Mouse (Mus musculus) CD8-positive naive resting alpha-beta T cell, adult 2 months (primary cell): ENCODE results near the gene Ptprd.
"Not testable (repeated sequence)": the region's sequence is repeated elsewhere in the genome, so short reads cannot be mapped to it uniquely, and the experiment has no call there.

Source experiments
- DNase-seq, 2 experiments: peaks; one replicate each; pipeline ENCODE4 v3.0.0; 2022; ENCODE audit warnings: low read depth in 2 of 2, low spot score in 2 of 2

Gene Ptprd

GRCm38 (mm10) chr4:77961711-77962110, 250.1 kb downstream of the Ptprd start:
- no peak for DNase-seq

DNA sequence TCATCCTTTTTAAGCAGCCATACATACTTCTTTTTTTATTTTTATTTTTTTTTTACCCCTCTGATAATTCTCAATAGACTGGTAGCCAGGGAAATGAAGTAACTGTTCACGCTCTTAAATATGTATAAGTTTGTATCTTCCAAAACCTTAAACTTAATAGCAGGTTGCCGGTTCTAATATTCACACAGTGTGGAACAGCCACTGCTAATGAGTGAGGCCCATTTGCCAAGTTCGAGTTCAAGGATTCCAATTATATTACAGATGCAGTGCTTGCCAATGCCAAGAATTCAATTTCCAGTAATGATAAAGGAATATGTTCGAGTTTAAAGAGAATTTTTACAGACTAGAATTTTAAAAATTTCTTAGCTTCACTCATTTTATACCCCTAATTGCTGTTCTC, 322.3 kb downstream of the Ptprd start:
- DNase-seq = no peak

- DNase-seq = no peak
Observed at GRCm38 (mm10) chr4:77880213-77880612, 331.5 kb downstream of the Ptprd start.

GRCm38 (mm10) chr4:77861269-77861668, 350.5 kb downstream of the Ptprd start:
- DNase-seq = no peak

DNA sequence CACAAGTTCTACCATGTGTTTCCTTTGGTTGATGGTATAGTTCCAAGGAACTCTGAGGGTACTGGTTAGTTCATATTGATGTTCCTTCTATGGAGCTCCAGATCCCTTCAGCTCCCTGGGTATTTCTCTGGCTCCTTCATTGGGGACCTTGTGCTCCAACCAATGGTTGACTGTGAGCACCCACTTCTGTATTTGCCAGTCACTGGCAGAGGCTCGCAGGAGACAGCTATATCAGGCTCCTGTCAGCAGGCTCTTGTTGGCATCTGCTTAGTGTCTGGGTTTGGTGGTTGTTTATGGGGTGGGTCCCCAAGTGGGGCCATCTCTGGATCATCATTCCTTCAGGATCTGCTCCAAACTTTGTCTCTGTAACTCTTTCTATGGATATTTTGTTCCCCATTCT, 414.4 kb downstream of the Ptprd start:
- DNase-seq = not testable (repeated sequence)

- no peak for DNase-seq
Observed at GRCm38 (mm10) chr4:77777237-77777636, 434.5 kb downstream of the Ptprd start.

- DNase-seq = no peak
Observed at GRCm38 (mm10) chr4:77763790-77764189, 448.0 kb downstream of the Ptprd start.

DNA sequence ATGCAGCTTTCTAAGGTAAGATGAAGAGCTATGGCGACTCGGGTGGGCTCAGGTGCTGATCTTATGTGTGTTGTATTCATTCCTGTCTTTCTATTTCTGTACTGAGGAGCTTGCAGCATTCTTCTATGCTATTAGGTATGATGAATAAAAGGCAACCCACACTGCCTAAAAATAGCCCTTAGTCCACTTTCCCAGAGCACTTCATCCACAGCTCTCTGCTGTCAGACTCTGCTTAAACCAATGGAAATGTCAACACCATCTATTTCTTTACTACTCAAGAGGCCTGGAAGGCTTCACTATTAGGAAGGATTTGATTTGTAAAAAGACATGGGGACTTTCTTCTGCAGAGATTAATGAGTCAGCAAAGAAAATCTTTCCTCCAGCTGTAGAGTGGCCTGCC, 468.4 kb downstream of the Ptprd start:
- no peak for DNase-seq

GRCm38 (mm10) chr4:77721908-77722307, 489.9 kb downstream of the Ptprd start:
- DNase-seq = no peak

- no peak for DNase-seq
Observed at GRCm38 (mm10) chr4:77717792-77718191, 494.0 kb downstream of the Ptprd start.

GRCm38 (mm10) chr4:77710231-77710630, 501.5 kb downstream of the Ptprd start:
- no peak for DNase-seq

DNA sequence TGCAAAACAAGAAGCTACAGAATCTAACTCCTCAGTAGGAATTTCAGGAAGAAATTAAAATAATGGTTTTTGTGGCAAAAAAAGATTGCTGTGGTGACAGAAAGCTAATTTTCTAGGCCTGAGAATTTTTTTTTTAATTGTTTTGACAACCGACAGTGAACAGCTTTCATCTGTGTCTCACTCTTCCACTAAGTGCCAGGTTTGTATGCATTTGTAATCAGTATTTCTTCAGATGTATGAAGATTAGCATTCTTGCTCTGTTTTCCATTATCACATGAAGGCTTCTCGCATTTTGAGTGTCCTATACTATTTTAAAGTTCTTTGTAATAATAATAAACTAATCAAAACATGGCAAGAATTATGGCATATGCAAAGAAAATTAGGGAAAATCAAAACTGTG, 513.5 kb downstream of the Ptprd start:
- DNase-seq = no peak

DNA sequence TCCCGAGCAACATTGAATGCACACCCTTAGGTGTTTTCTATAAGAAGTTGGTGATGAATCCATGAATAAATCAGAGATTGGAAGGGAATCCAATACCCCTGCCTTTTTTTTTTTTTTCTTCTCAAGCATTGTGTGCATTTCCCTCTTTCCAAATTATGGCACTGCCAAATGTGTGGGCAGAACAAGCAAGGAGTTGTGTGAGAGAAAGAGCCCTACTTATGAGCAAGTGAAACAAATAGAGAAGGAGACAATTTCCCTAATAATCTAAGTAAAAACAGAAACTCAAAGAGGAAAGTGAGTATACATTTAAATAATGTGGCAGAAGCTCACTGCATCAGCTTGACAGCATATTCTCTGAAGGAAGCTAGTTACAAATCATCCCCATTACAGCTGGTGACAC, 536.0 kb downstream of the Ptprd start:
- no peak for DNase-seq

DNA sequence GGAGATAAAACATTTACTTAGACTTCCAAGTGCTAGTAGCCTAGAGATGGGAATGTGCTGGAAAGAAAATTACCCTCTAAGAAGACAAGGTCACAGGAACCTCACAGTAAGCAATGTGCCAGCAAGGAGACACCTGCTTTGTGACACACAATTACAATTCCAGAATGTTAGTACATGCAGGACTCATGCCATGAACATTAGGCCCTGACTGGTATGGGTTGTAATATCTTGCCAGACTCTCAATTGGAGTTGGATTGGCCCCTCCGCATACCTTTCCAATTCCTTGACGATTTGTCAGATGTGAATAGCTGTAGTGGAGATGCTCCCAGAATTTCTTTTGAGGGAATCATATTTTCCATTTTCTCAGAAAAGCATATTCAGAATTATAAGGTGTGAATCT, 547.0 kb downstream of the Ptprd start:
- no peak for DNase-seq

- DNase-seq = no peak
Observed at GRCm38 (mm10) chr4:77662309-77662708, 549.5 kb downstream of the Ptprd start.

- DNase-seq = no peak
Observed at GRCm38 (mm10) chr4:77655669-77656068, 556.1 kb downstream of the Ptprd start.

GRCm38 (mm10) chr4:77649615-77650325, 562.0 kb downstream of the Ptprd start:
- no peak for DNase-seq

DNA sequence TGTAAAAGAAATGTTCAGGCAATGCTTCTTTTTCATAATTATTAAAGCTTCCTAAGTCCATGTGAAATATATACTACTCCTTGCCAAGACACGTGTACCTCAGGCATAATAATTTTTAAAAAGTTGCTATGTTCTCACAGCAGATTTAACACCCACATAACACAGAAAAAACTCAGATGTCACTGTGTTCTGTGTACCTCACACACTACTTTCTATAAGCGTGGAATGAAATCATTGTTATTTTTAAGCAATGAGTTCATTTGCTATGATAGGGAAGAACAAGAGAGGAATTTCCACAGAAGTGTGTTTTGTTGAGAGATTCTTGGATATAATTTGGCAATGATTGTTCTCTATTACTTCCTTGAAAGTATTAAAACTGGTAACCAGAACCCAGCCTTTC, 562.9 kb downstream of the Ptprd start:
- no peak for DNase-seq

DNA sequence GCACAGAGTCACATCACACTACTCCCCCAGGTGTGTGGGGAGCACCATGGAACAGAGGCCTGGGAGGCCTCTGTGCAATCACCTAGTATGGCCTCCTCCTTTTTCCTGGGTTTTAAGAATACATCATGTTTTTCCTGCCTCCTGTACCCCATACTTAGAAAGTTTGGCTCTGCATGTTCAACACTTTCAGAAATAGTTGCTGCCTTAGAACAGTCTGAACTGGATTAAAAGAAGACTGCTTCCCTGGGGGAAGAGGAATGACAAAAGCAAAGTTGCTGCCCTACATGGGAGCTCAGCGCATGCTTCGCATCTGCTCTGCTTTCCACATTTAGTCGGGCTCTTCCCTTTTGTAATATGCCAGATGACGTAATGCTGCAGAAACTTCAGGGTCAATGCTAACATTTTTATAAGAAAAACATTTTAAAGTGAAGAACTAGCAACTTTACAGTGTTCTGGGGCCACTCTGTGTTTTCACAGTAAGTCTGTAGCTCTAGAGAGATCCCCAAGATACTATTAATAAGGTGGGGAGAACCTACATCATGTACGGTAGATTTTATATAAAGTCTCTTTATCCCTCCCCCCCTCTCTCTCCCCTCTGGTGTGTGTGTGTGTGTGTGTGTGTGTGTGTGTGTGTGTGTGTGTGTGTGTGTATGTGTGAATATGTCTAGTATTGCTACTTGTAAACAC, 564.2 kb downstream of the Ptprd start:
- DNase-seq = no peak

DNA sequence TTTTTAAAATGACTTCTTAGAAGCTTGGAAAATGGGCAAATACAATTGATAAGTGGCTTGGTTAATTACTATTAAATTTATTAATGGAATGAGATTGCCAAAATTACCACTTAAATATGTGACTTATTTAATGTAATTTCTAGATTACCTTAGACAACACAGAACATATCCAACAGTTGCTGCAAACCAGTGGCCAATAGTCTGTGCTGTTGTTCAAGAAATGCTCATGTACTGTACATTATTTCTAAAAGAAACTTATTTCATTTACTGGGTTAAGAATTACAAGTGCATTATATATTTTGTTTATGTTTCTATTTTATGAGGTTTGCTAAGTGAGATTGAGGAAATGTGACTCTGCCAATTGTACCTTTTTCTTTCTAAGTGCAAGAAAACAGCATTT, 567.3 kb downstream of the Ptprd start:
- no peak for DNase-seq

GRCm38 (mm10) chr4:77640022-77640421, 571.7 kb downstream of the Ptprd start:
- no peak for DNase-seq

GRCm38 (mm10) chr4:77613129-77613528, 598.6 kb downstream of the Ptprd start:
- DNase-seq = no peak

- DNase-seq = no peak
Observed at GRCm38 (mm10) chr4:77586624-77587023, 625.1 kb downstream of the Ptprd start.
